Mouse (Mus musculus) forelimb bud, embryonic 11.5 days (tissue): ENCODE measurements around the gene Thyn1.

ENCODE experiments used
- DNase-seq: peaks from one replicate; pipeline ENCODE4 v3.0.0-alpha.2; 2012; ENCODE audit warnings: low read depth, low spot score

The Thyn1 gene

GRCm38 (mm10) chr9:26999461-27000395 lies at the start of gene Thyn1, which contains the start of gene Acad8:
TSS of gene Thyn1 (plus strand) at chr9:26999710.
TSS of gene Acad8 (minus strand) at chr9:26999566.
- DNase-seq, result peak; percentile 94

GRCm38 (mm10) chr9:26977754-26978153 lies 21.8 kb upstream of the Thyn1 start:
- DNase-seq, result no peak

DNA sequence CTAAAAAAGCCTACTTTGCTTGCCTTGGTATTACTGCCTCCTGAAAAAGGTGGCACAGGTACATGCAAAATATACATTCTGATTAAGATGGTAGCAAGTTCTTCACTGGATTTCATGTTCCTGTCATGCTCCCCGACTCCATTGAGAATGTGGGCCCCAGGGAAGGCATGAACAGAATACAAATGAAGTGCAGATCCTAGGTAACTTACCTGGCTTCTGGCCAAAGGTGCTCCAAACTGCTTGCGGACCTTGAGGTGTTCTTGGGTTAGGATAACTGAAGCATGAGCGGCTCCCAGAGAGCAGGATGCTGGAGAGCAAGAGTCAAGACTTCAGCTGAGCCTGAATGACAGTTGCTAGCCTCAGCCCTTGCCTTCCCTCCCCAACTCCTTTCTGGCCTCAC lies 20.7 kb upstream of the Thyn1 start:
- DNase-seq, result no peak

GRCm38 (mm10) chr9:26985090-26985613 lies 14.4 kb upstream of the Thyn1 start:
- DNase-seq, result no peak

GRCm38 (mm10) chr9:26985668-26986277 lies 13.7 kb upstream of the Thyn1 start:
- DNase-seq, result no peak

GRCm38 (mm10) chr9:26990181-26990580 lies 9.3 kb upstream of the Thyn1 start:
- DNase-seq, result no peak

- DNase-seq, result no peak
Measured at GRCm38 (mm10) chr9:26993118-26993517, 6.4 kb upstream of the Thyn1 start.

DNA sequence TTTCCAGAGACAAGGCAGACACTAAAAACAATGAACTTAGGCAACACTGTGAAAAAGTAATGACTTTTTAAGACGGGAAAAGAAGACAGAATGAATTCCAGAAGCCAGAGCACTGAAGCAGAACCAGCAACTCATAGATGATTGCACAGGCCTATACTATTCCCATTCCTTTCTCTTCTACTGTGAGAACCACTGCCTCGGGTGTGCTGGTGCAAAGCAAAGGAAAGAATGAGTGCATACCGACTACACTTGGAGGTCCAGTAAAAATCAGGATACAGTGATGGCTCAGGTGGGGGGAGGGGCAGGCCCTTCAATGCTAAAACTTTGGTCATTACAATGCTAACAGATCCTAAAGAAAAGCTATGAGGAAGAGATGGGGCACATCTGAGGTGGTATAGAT lies 5.6 kb upstream of the Thyn1 start:
- no peak for DNase-seq

DNA sequence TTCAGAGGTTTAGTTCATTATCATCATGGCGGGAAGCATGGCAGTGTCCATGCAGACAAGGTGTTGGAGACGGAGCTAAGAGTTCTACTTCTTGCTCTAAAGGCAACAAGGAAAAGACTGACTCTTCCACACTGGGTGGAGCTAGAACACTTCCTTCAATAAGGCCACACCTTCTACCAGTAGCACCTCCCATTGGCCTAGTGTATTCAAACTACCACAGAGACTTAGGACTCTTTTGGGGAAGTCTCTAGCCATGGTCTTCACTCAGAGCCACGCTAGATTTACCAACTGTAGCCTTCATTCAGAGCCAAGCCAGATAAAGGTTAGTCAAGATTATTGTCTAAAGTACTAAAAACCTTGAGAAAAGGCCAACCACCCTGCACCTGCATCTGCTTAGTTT lies 2.4 kb upstream of the Thyn1 start:
- DNase-seq, result no peak

GRCm38 (mm10) chr9:26997501-26997900 lies 2.0 kb upstream of the Thyn1 start:
- no peak for DNase-seq

- DNase-seq, result no peak
Measured at GRCm38 (mm10) chr9:26998669-26999460, 645 bp upstream of the Thyn1 start.

DNA sequence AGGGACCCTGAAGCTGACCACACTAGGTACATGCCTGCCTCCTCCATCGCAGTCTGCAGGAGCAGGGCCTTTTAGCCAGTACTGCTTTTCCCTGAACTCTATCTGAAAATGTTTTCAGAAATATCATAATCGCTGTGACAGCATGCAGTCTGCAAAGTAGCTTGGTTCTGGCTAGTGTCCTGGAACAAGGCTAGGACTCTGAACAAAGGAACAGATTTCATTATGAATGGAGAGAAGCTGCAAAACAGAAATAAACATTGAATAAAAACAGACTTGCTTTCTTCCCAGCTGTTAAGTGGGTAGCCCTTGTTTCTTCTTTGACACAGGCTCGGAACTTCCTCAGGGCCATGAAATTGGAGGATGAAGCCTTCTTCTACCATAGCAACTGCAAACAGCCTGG lies 5.7 kb downstream of the Thyn1 start:
- no peak for DNase-seq

- DNase-seq, result no peak
Measured at GRCm38 (mm10) chr9:27005933-27006332, 6.4 kb downstream of the Thyn1 start.

GRCm38 (mm10) chr9:27006866-27007265 lies 7.4 kb downstream of the Thyn1 start:
- no peak for DNase-seq

- no peak for DNase-seq
Measured at GRCm38 (mm10) chr9:27009231-27009630, 9.7 kb downstream of the Thyn1 start.

- DNase-seq, result no peak
Measured at GRCm38 (mm10) chr9:27011572-27011971, 12.1 kb downstream of the Thyn1 start.

DNA sequence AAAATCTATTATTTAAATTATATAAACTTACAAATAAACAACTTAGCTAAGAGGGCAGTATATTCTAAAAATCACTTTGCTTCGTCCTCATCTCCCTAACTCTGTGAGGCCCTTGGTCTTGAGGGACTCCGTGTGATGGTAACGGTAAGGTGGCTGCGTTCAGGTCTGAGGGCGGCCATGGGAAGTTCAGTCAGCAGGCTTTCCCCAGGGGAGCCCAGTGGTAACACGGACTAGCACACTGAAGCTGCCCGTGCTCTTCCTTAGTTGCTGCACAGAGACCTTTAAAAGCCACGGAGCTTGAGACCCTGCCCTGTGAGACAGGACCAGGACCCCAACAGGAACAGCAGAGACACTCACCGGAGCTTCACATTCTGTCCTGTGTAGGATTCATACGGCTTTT lies 19.5 kb downstream of the Thyn1 start:
- DNase-seq, result no peak

DNA sequence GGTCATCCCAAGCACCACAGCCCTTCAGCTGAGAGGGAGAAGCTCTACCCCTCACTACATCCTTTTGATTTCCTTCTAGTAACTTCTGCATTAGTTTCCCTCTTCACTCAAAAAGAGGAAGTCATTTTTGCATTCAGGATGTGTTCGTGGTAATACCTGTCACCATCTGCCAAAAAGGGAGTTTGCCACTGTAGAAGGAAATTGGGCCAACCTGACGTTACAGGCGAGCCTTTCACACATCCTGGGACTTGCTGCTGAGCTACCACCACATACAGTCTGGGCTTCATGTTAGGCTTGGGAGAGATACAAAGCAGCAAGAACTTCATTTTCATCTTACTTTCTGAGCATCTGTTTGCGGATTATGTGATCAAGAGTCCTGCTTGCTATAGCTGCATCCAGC lies 24.2 kb downstream of the Thyn1 start:
- DNase-seq, result no peak

DNA sequence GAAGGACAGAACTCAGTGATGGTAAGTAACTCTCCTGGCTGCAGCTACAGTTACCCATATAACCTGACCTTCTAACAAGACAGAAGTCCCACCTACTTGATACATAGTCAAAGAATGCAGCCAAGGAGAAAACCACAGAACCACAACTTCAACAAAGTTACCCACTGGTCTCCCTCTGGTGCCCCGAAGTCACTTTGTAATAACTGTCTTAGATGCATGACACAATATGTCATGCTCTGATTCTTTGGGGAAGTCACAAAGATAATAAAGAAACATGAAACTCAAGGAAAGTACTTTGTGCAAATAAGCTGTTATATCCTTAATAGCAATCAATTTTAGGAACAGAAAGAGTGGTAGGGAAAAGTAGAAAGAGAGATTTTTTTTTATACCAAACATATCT lies 27.2 kb downstream of the Thyn1 start:
- no peak for DNase-seq

GRCm38 (mm10) chr9:27029022-27029827 lies 29.7 kb downstream of the Thyn1 start:
- DNase-seq, result peak; percentile 19
